Mouse (Mus musculus) thymus, adult 18-20 months (tissue): Measurements from ENCODE around the gene Srpr.

ENCODE experiments used
- DNase-seq, 2 experiments: peaks; one replicate each; pipeline ENCODE4 v3.0.0; 2022; ENCODE audit warnings: mixed read lengths in 2 of 2

Srpr gene

DNA sequence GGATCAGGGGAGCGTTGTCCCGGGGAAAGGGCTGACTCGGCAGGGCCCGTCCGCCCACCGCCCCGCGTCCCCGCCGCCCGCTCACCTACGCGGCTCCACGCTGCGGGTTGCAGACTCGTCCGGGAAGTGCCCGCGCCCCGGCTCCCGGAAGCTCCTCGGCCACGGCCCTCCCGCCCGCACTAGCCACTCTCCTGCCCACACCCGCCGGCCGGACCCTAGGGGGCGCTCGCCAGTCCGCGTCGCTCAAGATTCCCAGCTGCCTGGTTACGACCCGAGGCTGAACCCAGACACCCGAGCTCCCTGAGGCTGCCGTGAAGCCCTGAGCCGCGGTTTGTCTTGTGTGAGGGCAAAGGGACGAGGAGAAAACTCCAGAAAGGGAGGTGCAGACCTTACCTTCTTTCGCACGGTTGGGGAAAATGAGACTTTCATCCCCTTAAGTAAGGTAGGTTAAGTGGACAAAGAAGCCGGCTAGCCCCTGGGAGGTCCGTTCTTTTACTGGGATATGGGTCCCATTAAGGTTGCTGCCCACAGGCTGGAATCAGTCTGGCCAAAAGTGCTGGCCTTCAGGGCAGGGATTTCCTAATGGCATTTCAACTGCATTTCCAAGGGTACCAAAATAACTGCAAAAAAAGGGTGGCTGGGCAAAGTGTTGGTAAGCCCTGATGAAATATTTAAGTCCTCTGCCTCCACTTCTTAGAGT, at the start of gene Srpr, which contains the start of gene Tirap:
Gene Srpr, plus strand, starts transcription at position 404 of the 700 bp plus-strand sequence.
Gene Tirap, minus strand, starts transcription at position 520 of the 700 bp plus-strand sequence.
- DNase-seq = peak; percentile 68 to 72

DNA sequence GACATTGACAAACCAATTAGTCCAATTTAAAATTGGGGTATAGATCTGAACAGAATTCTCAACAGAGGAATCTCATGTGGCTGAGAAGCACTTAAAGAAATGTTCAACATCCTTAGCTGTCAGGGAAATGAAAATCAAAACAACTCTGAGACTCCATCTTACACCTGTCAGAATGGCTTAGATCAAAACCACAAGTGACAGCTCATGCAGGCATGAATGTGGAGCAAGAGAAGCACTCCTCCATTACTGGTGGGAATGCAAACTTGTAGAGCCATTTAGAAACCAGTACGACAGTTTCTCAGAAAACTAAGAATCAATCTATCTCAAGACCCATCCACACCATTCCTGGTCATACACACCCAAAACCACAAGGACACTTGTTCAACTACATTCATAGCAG, 47.1 kb upstream of the Srpr start:
- DNase-seq = no peak

DNA sequence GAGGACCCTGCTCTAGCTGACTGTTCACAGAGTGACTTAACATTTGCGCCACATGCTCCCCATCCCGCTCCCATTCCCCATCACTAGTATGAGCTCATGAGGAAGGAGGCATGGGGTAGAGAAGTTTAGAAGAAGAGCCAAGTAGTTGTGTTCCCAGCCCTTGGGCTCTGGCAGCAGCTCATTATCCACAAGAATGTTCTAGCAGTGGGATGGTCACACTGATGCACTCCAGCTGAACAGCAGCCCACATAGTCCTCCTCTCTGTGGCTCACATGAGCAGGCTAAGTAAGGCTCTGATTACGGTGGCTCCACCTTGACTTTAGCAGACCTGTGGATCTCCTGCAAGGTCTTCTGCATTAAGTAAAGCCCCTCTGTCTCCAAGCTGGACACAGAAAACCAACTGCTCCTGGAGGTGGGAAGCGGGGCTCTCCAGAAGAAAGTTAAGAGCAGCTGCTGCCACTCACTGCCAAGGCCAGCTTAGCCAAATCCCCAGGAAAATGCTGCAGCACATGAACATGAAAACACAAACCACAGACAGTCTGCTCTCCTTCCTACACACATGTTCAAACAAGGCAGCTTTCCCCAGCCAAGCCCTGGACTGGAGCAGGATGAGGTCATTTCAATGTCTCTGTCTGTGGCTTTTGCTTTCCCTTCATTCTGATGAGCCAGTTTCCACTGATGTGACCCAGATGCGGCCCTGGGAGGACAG, 43.8 kb upstream of the Srpr start:
- no peak for DNase-seq

DNA sequence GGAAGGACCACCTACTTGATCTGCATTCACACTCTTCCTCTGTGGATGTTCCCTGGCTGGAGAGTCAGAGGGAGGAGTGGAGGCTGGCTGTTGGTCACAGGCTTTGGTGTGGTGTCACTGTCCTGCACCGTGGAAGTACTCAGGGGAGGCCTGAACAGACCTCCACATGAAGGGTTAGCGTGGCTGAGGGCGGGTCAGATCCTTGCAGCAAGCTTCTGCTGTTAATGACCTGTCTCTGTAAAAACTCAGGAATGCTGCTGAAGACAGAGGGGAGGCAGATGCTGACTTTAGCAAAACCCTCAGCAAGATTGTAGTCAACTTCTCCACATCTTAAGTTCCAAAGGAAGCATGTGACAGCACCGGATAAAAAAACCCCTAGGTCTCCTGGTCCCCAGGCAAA, 43.1 kb upstream of the Srpr start:
- DNase-seq = no peak

DNA sequence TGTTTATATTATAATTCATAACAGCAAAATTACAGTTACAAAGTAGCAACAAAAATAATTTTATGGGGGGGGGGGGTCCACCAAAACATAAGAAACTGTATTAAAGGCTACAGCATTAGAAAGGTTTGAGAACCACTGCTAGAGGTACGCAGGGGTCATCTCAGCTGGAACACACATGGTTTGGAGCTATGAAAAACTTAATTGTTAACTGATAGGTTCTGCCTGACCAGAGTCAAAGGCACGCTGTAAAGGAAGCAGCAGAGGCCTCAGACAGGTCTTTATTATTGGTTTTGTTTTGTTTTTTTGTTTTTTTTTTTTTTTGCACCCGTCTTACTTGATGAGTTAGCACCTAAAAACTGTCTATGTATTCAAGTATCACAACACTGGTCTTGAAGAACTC, 41.5 kb upstream of the Srpr start:
- DNase-seq = no peak

DNA sequence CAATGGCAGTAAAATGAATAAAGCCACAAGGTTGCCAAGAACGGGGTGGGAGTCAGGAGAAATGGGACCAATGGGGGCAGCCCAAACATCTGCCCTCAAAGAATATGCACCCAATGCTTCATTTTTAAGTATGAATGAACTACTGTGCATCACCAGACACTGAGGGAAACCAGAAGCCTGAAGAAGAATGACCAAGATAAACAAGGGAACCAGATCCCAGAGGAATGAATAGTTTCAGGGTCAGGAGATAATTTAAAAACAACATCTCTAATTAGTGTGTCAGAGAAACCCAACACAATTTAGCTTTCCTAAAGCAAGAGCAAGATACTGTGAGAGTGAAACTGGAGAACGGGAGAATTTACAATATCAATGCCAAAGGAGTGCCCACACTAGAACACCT, 39.3 kb upstream of the Srpr start:
- DNase-seq = no peak

DNA sequence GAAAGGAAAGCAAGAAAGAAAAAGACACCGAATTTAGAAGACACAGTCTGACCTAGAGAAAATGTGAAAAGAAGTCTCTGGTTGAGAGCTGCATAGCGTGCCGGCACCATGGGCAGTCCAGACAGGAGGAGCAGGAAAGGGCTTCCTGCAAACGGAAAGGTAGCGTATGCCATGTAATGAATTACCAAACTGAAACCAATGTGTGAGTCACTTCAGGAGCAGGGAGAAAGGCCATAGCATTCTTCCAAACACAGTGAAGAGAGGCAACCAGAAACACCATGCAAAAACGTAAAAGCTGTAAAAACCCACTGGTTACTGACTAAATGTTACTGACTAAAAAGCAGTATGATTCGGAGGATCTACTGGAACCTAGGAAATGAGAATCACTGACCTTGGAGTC, 38.3 kb upstream of the Srpr start:
- DNase-seq = no peak

DNA sequence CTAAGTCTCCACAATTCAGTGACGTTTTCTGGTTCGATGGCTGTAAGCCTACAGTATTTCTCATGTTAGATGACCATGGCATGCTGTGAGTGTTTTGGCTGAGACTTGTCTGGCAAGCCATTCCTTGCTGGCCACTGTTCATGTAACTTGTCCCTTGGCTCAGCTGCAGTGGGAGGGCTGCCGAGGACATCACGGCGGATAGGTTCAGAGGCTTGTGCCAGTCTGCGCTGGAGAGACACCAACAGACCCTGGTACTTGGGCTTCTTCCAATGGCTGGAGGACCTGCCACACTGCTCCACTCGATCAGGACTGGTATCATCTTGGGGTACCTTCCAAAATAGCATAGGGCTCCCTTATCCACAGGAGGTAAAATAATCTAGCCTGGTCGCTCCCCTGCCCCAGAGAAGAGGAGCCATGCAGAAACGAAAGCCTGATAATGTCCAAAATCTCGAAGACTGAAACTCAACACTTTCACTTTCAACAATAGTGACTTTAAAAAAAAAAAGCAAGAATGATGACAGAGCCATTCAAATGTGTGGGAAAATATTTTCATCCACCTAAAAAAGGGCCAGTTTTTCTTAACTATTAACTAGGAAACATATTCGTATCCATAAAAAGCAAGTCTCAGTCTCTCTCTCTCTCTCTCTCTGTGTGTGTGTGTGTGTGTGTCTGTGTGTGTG, 36.8 kb upstream of the Srpr start:
- DNase-seq = no peak

DNA sequence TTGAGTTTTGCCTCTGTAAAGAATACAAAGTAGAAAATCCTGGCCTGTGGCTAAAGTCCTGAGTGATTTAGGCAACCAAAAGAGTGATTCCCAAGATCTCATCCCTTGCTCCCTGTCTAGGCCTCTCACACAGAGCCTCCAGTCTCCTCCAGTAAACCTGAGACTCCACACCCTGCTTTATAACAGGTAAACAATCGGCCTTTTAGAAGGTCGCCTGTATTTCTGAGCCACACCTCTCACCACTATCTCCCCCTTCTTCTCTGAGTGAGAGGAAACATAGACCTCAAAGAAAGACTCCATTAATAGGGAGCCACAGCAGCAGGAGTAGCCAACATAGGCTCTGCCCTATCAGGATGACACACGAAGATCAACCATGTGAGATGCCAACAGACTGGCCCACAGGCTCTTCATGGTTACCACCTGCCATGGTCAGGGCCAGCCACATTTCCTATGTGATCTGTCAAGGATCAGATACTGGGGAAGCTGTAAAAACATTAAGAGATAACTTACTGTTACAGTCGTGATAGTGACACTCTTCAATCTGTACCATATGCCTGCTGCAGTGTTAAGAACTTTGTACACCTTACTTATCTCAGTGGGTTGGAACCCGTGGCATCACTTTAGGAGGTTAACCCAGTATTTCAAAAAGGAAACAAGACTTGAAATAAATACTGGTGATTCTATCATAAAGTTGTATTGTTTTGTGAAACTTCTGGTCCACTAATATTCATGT, 35.7 kb upstream of the Srpr start:
- DNase-seq = no peak

DNA sequence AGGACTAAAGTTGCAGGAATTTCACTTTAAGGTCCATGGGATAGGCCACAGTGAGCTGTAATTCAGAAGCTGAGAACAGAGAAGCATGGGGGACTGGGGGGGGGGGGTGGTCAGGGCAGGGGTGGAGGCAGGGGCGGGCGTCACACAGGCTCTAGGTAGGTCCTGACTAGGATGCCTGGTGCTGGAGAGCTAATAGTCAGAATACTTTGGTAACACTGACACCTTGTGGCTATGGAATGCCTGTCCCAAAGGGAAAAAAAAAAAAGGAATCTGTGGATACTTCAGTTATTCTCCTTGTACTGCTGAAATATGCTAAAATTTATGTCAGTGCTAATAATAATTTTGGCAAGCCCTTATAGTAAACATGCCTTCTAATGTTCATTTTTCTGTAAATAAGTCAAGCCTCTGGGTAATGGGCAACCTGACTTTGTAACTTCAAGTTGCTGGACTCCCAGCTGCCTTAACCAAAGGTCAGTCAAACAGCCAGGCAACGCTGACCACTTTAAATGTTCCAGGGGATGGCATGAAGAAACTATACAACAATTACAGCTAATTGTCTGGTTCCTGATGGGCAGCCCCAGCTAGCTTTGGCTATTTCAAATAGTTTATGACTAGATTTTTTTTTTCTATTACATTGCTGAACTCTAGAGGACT, 33.7 kb upstream of the Srpr start:
- no peak for DNase-seq

DNA sequence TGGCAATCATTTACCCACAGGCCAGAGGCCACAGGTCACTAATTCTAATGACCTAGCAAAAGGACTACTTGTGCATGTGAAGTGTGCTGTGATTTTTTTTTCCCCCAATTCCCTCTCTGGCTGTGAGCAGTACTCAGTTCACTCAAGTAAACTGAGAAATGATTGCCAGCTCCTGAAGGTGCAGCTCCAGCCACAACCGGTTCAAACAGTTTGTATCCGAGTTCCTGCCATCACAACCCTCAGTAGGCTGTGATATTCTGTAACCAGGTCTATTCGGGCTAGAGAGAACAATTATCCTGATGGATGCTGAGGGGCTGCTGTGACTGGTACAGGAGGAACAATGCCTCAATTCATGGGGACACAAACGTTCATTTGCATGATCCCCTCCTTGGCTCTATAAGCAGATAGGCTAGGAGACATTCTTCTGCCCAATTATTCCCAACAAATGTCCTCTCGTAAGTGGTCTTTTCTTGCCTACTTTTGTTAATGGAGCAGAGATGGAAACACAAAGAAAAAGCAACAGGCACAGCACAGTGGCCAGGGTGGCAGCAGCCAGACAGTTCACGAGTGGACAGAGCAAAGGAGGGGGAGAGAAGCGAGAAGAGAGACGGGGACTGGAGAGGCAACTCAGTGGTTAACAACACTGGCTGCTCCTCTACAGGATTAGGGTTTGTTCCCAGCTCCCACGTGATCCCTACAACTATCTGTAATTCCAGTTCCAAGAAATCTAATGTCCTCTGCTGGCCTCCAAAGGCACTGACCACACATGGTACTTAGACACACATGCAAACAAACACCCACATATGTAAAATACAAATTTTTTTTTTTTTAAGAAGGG, 33.0 kb upstream of the Srpr start:
- no peak for DNase-seq

DNA sequence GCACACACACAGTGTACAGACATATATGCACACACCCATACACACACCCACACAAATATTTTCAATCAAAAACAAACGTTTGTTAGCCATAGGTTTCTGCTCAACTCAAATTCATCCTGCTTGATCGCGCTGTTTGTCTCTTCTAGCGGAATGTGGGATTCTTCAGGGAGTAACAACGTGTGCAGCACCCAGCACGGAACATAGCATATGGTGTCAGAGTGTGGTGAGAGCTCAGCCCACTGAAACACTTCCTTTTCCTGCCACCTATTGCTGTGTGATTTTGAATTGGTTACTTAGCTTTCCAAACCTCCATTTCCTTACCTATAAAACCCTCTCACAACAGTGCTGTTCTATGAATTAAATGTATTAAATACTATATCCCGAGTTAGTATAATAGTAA, 29.9 kb upstream of the Srpr start:
- no peak for DNase-seq

DNA sequence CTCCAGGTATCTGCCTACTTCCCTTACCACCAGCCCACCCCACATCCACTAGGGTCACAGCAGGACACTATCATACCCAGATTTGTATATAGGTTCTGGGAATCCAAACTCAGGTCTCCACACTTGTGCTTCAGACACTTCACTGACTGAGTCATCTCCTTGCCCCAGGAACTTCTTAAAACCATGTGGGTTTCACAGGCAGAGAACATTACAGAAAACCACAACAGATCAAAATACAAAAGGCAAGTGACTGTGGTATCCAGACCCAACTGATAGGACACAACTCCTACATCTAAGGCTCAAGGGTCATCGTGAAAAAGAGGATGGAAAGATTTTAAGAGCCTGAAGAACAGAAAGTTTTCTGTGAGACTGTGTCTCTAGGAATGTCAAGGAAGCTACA, 26.6 kb upstream of the Srpr start:
- DNase-seq = no peak

DNA sequence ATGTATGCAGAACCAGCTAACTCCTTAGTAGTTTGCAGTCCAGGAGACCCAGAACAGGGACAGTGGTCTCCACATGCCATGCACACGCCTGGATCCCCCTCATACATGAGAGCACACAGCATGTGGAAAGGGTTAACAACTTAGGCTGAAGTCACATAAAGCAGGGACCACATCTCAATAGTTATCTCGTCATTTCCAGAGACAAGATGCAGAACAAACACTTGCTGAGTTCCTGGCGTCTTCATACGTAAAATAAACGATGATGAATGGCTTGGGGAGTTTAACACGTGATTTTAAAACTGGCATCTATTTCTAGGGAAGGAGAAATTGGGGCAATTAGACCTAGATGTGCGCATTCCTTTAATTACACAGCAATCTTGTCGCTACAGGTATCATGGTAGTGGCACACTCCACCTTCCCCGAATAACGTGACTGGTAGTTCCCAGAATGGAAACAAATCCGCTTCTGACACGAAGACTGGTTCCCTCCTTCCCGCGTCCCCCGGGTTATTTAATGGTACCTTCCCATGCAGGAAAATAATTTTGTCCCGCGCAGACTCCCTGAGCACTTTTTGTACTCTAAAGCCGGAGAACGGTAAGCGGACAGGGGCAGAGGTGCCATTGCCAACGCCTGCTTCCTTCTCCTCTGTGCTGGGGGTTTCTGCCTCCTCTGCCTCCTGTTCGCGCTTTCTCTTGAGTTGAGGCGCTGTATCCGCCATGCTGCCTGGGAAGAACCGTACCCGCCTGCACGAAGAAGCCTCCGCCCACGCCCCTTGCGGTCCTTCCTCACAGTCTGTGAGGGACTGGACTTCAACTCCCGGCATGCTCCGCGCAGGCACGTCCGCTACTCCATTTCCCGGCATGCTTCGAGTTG, 24.5 kb upstream of the Srpr start, which contains the start of gene Dcps:
Gene Dcps, minus strand, starts transcription at position 811 of the 873 bp plus-strand sequence.
- DNase-seq = peak; percentile 94 to 95

DNA sequence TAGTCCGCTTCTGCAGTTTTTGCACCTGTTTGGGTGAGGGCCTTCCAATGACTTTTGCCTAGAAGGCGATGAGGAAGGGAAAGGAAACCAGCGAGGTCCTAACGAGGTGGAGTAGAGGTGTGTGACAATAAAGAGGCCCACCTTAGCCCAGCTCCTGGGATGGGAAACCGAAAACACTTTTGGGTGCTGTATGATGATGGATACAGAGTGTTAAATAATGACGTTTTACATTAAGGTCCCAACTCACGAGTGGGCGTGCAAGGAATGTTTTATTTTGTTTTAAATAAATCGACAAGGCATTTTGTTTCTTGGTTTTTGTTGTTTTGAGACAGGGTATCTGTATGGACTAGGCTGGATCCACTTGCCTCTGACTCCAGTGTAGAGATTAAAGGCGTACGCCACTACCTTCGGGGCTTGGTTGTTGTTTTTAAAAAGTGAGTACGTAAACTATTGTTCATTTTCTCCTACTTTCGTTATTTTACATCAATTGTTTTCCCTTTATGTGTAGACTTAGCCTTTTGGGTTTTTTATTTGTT, 23.8 kb upstream of the Srpr start:
- DNase-seq = no peak

DNA sequence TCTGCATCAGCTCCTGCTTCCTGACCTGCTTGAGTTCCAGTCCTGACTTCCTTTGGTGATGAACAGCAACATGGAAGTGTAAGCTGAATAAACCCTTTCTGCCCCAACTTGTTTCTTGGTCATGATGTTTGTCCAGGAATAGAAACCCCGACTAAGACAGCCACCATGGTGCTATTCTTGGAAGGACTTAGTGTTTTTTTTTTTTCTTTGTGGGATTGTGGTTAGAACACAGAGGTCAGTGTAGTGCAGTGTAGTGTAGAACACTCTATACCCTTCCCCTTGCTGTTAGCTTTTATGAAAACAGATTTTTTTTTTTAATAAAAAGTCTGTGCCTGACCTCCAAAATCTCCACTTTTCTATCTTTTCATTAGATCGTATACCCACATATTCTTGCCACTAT, 17.1 kb upstream of the Srpr start:
- no peak for DNase-seq

DNA sequence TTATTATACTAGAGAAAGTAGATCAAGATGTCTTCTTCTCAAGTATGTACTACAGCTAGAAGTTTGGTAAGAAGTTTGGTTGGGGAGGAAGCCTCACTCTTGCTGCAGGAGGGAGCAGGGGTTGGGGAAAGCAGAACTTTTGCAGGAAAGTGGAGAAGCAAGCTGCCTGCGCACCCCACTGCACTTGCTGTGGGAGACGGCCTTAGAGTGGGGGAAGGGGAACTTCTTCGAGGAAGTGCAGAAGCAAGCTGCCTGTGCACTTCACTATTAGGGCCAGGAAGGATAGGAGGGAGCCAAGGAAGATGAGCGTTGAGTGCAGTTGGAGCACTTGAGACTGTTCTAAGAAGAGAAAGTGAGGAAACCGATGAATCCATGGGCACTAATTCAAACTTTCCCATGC, 16.6 kb upstream of the Srpr start:
- DNase-seq = no peak

DNA sequence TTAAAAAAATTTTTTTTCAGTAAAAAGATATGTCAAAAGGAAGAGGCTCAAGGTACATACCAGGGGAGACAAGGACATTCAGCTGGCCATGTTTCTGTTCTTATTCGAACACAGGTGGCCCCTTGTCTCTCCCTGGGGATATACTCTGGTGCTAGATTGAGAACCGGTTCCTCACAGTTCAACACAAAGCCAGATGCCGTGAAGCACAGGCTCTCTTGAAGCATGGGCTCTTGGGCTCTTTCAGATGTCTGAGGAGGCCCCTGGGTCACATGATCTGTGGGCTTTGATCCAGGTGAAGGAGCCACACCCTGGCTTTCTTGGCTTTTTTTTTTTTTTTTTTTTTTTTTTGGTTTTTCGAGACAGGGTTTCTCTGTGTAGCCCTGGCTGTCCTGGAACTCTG, 13.5 kb upstream of the Srpr start:
- DNase-seq = no peak

DNA sequence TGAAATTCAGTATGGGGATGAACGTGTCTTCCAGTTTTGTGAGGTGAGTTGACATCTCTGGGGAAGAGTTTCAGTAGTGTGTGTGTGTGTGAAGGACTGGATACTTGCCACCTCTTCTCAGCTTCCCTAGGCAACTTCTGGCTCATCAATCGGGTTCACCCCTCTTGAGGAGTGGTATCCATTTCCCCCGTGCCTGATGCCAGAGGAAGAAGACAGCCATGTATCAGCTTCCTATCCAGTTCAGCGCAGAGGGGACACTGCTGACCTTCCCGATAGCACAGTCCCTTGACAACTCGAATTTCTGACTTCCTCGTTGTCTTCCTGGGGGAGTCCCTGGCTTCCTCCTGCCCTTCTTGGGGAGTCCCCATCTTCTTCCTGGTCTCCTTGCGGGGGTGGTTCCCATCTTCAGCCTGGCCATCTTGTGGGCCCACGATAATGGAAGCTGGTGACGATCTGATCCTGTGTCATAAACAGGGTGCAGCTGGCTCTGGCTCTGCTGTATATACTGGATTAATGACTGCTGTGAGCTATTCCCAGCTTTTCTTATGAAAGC, 12.5 kb upstream of the Srpr start:
- DNase-seq = no peak

DNA sequence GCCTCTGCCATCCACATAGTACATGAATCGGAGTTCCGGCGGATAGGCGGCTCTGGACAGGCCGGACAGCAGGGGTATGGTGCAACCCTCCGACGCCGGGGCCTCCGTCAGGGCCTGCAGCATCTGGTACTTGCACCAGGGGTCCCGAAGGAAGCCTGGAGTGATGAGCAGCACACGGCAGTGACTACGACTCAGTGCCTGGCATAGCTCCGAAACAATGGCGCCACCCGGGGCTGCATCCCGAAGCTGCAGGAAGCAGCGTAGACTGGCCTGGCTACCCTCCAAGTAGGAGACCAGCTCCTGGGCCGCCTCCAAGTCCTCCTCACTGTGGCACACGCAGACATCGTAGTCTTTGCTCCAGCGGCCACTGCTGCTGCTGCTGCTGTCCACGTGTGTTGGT, 11.3 kb upstream of the Srpr start:
- DNase-seq = no peak
